Mouse (Mus musculus): ENCODE results near the gene Myom3.

Myom3 gene

GRCm38 (mm10) chr4:135761048-135761447, 1.5 kb downstream of the Myom3 start:
- DNase-seq (ENCODE audit: low spot score in 2 of 2): no peak

DNA sequence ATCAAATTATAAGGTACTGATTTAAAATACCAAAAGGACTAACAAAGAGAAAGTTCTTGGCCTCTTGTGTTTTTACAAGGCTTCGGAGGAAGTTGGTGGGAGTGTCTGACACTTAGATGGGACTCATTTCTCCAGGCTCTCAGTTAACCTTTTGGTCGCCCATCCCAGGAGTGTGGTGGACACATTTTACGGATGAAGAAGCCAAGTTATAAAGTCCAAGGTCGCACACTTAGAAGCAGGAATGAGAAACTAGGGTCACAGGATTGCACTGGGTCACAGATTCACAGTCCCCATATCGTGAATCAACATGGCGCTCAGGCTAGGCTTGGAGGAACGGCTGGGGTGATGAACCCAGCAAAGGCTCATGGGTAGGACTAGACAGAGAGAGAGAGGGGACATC, 2.1 kb downstream of the Myom3 start:
- DNase-seq (ENCODE audit: low spot score in 2 of 2): no peak

- DNase-seq (ENCODE audit: low spot score in 2 of 2): peak; percentile 71 to 78
Observed at GRCm38 (mm10) chr4:135762251-135762906, 2.9 kb downstream of the Myom3 start.

DNA sequence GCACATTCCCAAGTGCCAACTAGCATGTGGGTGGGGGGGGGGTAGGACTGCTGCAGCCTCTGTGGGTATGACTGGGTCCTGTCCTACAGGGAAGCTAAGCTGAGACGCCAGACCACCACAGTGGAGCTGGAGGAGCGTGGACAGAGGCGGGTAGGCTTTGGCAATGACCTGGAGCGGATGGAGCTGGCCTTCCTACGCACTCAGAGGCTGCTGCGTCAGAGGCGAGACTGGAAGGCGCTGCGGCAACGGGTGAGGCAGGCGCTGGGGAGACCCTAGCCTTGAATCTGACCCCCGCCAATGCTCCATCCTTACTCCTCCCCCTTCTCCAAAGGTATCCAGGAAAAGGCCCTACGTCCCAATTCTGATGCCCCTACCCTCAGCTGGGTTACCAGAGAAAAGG, 5.2 kb downstream of the Myom3 start:
- no peak for DNase-seq (ENCODE audit: low spot score in 2 of 2)

GRCm38 (mm10) chr4:135765707-135766106, 6.2 kb downstream of the Myom3 start:
- DNase-seq (ENCODE audit: low spot score in 2 of 2): no peak

DNA sequence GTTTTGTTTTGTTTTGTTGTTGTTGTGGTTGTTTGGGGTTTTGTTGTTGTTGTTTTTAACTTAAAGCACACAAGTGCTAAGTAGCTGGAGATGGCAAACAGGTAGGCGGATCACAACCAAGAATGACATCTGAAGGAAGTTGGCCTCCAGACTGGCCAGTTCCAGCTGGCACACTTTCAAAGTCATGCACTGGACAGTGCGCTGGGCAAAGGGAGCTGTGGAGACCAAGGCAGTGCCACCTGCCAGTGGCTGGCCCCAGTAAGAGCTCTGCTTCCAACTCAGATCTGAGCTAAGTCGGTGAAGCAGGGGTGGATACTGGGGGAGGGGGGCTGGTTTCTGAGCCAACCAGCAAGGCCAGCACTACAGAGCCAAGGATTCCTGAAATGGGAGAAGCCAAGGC, 7.5 kb downstream of the Myom3 start:
- no peak for DNase-seq (ENCODE audit: low spot score in 2 of 2)

DNA sequence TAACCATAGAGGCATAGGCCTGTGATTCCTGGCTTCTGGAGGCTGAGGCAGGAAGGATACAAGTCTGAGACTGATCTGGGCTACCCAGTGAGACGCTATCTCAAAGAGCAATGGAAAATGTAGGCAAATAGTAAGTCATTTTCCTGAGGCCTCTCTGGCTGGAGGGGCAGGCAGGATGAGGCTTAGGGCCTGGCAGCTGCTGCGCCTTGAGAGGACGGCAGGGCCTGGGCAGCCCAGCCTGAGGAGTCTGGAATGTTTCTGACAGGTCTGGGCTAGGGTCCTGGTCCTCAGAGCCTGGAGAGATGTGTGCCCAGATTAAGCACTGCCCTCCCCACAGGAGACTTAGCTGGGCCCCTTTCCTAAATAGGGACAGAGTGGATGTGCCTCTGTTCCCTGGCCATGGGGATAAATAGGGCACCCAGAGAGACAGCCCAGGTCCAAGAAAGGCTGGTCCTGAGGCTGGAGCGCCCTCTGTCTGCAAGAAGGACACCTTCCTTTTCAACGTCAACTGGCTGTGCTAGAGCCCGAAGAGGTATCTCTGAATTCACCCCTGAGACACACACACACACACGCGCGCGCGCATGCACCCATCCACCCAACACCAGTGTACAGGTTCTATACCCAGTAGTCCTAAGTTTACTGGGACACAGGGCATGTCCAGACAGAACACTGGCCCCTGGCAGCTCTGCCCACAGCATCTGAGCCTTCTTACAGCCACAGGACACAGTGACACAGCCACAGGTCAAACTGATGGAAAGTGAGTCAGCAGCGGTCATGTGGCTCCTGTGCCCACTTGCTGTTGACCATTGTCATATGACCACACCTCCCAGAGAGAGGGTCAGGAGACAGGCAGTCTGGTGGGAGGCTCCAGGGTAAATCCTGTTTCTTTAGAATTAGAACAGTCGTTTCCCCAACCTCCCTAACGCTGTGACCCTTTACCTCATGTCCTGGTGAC, 9.3 kb downstream of the Myom3 start:
- DNase-seq (ENCODE audit: low spot score in 2 of 2): no peak

DNA sequence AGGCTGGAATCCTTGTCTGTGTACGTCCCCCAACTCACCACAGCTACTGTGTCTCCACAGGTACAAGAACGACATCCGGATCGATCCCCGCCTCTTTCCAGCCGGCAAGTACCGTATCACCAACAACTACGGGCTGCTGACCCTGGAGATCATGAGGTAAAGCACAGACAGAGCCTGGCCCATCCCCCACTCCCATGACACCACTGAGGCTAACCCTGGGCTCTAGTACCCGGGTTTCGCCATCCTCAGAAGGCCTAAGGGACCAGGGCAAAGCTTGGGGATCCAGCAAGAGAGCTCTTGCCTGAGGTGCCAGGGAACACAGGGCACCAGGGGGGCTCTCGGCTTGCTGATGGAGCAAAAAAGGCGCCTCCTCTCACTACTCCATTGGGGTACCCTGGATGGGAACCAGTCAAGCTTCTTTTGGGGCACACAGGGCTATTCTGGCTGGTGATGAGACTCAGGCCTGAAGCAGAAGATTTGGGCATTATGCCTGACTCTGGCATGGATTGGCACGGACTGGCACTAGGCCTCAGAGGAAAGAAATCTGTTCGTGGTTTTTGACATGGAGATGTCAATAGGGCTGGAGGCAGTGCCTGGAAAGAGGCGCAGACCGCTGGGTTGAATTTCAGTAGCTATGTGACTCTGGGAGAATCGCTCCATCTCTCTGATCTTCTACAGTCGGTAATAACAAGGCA, 11.2 kb downstream of the Myom3 start:
- no peak for DNase-seq (ENCODE audit: low spot score in 2 of 2)

GRCm38 (mm10) chr4:135771592-135771991, 12.1 kb downstream of the Myom3 start:
- DNase-seq (ENCODE audit: low spot score in 2 of 2): no peak

DNA sequence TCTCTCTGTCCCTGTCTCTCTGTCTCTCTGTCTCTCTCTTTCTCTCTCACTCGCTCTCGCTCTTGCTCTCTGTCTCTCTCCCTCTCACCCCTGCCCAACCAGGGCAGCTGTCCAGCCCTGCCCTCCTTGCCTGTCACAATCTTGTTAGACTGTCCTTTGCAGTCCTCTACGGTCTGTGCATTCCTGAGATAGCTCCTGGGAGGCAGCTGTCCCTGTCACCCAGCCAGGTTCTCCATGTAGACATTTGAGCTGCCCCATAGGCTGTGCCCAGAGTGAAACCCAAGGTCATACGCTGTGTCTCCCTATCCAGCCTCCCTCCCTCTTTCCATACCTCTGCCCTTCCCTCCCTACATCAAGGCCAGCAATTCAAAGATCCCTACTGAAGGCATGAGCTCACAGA, 13.2 kb downstream of the Myom3 start:
- DNase-seq (ENCODE audit: low spot score in 2 of 2): no peak

- DNase-seq (ENCODE audit: low spot score in 2 of 2): no peak
Observed at GRCm38 (mm10) chr4:135774496-135774895, 15.0 kb downstream of the Myom3 start.

DNA sequence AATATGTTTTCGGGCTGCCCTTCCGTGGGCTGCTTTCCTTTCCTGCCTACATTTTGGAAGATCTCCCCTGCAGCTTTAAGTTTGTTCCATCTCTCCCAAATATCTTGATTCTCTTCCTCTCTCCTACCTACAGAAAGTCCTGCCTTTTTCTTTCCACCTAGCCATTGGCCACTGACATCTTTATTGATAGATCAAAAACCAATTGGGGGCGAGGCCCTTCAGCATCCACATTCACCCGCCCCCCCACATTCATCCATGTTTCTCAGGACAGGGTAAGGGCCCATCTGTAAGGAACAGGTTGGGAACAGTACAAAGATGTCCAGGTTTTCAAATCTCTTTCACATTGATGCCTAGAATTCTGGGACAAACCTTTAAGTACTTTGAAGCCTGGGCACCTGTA, 17.3 kb downstream of the Myom3 start:
- DNase-seq (ENCODE audit: low spot score in 2 of 2): no peak

DNA sequence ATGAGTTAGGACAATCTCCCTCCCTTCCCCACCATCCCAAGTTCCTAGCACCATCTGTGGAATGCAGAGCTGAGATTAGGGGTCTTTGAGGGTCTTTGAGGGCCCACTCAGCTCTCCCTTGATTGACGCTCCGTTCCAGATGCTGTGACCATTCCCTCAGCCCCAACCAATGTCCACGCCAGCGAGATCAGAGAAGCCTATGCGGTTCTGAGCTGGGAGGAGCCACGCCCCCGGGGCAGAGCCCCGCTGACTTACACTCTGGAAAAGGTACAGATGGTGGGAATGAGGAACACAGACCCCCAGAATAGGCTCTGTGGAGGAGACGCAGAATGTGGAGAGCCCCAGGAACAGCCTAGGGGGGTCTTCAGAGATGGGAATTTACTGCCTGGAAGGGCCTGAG, 20.1 kb downstream of the Myom3 start:
- no peak for DNase-seq (ENCODE audit: low spot score in 2 of 2)

DNA sequence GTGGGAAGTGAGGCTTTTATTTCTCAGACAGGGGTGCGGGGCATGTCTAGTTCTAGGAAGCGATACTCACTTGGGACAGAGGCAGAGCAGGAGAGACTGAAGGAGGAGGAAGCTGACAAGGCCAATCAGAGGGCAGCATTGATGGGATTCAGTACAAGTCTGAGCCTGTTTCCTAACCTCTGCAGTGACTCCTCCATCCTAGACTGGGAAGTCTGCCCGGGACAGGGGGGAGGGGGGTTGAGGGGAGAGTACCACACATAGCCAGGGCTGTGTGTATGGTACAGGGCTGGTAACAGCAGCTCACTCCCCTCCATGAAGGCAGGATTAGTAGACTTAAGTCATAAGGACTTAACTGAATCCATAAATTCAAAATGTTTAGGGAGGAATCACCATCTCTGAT, 20.7 kb downstream of the Myom3 start:
- DNase-seq (ENCODE audit: low spot score in 2 of 2): no peak

DNA sequence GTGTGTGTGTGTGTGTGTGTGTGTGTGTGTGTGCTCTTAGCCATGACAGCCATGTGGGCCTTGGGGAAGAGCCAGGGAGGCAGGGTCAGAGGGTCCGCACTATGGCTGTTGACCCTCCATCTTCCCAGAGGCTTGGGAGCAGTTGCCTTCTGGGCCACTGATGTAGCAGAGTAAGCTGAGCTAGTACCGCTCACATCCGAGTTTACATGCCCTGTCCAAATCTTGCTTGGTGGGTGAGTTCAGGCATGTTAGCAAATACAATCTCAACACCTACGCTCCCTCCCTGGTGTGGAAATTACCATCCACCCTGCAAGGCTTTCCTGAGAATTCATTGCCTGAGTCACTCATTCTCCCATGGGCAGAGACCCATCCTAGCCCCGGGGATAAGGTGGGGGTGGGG, 21.8 kb downstream of the Myom3 start:
- no peak for DNase-seq (ENCODE audit: low spot score in 2 of 2)

DNA sequence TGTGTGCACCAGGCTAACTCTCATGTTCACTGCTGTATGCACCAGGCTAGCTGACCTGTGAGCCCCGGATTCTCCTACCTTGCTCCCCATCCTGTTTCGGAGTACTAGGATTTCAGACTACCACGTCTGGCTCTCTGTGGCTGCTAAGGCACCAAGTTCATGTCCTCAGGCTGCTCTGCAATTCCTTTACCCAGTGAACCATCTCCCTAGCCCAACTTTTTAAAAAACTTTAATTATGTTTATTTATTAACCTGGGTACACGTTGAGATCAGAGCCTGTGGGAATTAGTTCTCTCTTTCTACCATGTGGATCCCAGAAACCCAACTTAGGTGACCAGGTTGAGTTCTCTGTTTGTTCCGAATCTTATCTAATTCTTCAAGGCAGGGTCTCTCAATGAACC, 27.1 kb downstream of the Myom3 start:
- DNase-seq (ENCODE audit: low spot score in 2 of 2): no peak

DNA sequence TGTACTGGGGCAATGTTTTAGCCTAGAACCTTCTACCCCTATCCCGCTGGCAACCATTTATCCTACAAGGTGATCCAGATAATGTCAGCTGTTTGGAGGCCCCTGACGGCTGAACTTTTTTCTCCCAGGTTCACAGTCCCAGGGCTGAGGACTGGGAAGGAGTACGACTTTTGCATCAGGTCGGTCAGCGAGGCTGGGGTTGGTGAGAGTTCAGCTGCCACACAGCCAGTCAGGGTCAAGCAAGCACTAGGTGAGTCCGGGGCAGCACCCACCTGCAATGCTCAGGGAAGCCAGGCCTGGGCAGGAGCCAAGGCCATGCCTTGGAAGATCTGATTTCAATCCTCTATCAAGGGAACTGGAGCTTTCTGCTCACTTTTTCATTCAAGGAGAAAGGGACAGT, 27.8 kb downstream of the Myom3 start:
- no peak for DNase-seq (ENCODE audit: low spot score in 2 of 2)

DNA sequence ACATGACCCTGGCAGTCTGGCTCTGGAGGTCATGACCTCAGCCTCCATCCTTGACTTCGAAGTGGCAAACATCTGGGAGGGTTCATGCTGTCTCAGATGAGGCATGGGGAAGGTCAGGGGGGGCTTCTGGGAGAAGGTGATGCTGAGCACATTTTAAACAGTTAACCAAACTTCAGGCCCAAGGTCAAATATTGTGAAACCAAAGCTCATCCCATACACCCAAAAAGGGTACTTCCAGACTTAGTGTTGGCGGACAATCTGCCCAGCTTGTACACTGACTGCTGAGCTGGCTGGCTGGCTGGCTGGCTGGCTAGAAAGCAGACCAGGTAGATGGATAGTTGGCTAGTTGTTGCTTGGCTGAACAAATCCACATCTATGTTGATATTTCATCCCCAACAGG, 29.6 kb downstream of the Myom3 start:
- DNase-seq (ENCODE audit: low spot score in 2 of 2): no peak

GRCm38 (mm10) chr4:135792821-135793220, 33.3 kb downstream of the Myom3 start:
- DNase-seq (ENCODE audit: low spot score in 2 of 2): no peak

DNA sequence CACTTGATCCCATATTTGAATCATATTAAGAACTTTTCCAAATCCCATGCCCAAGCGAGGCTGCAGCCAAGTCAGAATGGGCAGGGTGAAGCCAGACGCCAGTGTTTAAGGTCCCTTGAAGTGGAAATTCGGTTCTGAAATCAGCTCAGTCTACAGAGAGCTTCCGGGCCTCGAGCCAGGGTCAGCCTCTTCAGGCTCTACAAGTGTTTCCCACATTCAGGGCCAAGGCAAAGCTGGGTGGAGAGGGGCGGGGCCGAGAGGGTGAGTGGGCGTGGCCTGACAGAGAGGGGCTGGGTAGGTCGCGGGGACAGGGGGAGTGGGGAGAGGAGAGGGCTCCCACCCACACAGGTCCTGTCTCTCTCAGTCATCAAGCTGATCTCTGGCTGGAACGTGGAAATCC, 38.4 kb downstream of the Myom3 start:
- no peak for DNase-seq (ENCODE audit: low spot score in 2 of 2)

GRCm38 (mm10) chr4:135801543-135801942, 42.0 kb downstream of the Myom3 start:
- DNase-seq (ENCODE audit: low spot score in 2 of 2): peak; percentile 82 to 96

- DNase-seq (ENCODE audit: low spot score in 2 of 2): peak; percentile 42 to 82
Observed at GRCm38 (mm10) chr4:135803299-135803698, 43.8 kb downstream of the Myom3 start.

- DNase-seq (ENCODE audit: low spot score in 2 of 2): no peak
Observed at GRCm38 (mm10) chr4:135804169-135804568, 44.7 kb downstream of the Myom3 start.

All from spleen, postnatal 4 days (tissue).